Comparison of ENCODE assay signal across 8 mouse cellular contexts in genomic region chr11:75563851-75564548, GRCm38 (mm10). TPM values are rescaled to one million over a fixed set of nuclear protein-coding genes. Genes with fewer than 3 reads are reported as not detected.
A peak's percentile ranks its signal among the peaks of the same experiment; 100 is the strongest.
DNase-seq lines count a peak whose midpoint lies in the region; ATAC-seq and TF ChIP-seq lines count a peak whose summit lies in the region.

No protein-coding gene starts in this region.

- H3K4me2 ChIP-seq in liver, postnatal 0 days (ENCODE audit: low read depth, low read length), result no peak overlapping the region
- H3K4me2 ChIP-seq in midbrain, embryonic 11.5 days, result no peak overlapping the region
- H3K4me2 ChIP-seq in forebrain, embryonic 12.5 days, result no peak overlapping the region

- no peak overlapping the region for H3K4me3 ChIP-seq in liver, postnatal 0 days (ENCODE audit: low read depth, low read length)
- H3K4me3 ChIP-seq in midbrain, embryonic 11.5 days (ENCODE audit: low read depth, low read length), result no peak overlapping the region
- H3K4me3 ChIP-seq in forebrain, embryonic 12.5 days (replicated peaks), result no peak overlapping the region

- no peak overlapping the region for H3K9ac ChIP-seq in liver, postnatal 0 days (replicated peaks)
- H3K9ac ChIP-seq in midbrain, embryonic 11.5 days (ENCODE audit: low read length), result no peak overlapping the region
- H3K9ac ChIP-seq in forebrain, embryonic 12.5 days, result no peak overlapping the region

- H3K36me3 ChIP-seq in liver, postnatal 0 days (replicated peaks; ENCODE audit: insufficient read depth, low read length), result 0 out of 2 replicates have a peak, but pooled peaks cover 9% of the 10 kb centered on the region
- H3K36me3 ChIP-seq in midbrain, embryonic 11.5 days (ENCODE audit: control insufficient read depth, insufficient read depth, low read length), result no peaks in the 10 kb centered on the region
- peaks cover 17% of the 10 kb centered on the region for H3K36me3 ChIP-seq in forebrain, embryonic 12.5 days (replicated peaks)

- 56% methylated on average over 18 of the region's 18 CpGs for WGBS in liver, postnatal 0 days (ENCODE audit: insufficient replicate concordance)
- WGBS in midbrain, embryonic 11.5 days, result 80% methylated on average over 18 of the region's 18 CpGs
- WGBS in forebrain, embryonic 12.5 days, result 79% methylated on average over 18 of the region's 18 CpGs

- no peaks in the 10 kb centered on the region for H3K27me3 ChIP-seq in liver, postnatal 0 days (ENCODE audit: insufficient read depth, low read length)
- no peaks in the 10 kb centered on the region for H3K27me3 ChIP-seq in midbrain, embryonic 11.5 days (ENCODE audit: control insufficient read depth, insufficient read depth, low read length)
- no peaks in the 10 kb centered on the region for H3K27me3 ChIP-seq in forebrain, embryonic 12.5 days

- TF ChIP-seq CTCF in liver, postnatal 0 days (IDR thresholded peaks at IDR 0.05; ENCODE audit: low read depth), result no peak

- peak; percentile 55 for DNase-seq in cerebellum, adult 9-10 months
- DNase-seq in cerebellum, postnatal 4 days (ENCODE audit: low spot score in 2 of 2), result no peak
- DNase-seq in A20 (ENCODE audit: low read depth, low spot score), result peak; percentile 58
- peak; percentile 26 to 44 for DNase-seq in gastrocnemius, postnatal 36 days
- peak; percentile 46 for DNase-seq in liver, postnatal 0 days
- no peak for DNase-seq in midbrain, embryonic 11.5 days (ENCODE audit: low spot score, missing footprints)
- DNase-seq in thymus, postnatal 0 days (ENCODE audit: low spot score), result no peak

- no peaks in the 10 kb centered on the region for H3K9me3 ChIP-seq in liver, postnatal 0 days (ENCODE audit: low read length)
- no peaks in the 10 kb centered on the region for H3K9me3 ChIP-seq in midbrain, embryonic 11.5 days (ENCODE audit: control insufficient read depth, low read length)
- H3K9me3 ChIP-seq in forebrain, embryonic 12.5 days, result no peaks in the 10 kb centered on the region

- H3K4me1 ChIP-seq in liver, postnatal 0 days (ENCODE audit: insufficient read depth), result peaks cover 15% of the 10 kb centered on the region
- no peaks in the 10 kb centered on the region for H3K4me1 ChIP-seq in midbrain, embryonic 11.5 days (ENCODE audit: control insufficient read depth, insufficient read depth, low read length)
- H3K4me1 ChIP-seq in forebrain, embryonic 12.5 days, result no peaks in the 10 kb centered on the region

- TF ChIP-seq EP300 in liver, postnatal 0 days (IDR thresholded peaks at IDR 0.05; ENCODE audit: low read depth), result no peak; the same call in 1 of the 2 replicates

- peak overlapping the region; percentile 60 for H3K27ac ChIP-seq in liver, postnatal 0 days (ENCODE audit: low read depth)
- no peak overlapping the region for H3K27ac ChIP-seq in midbrain, embryonic 11.5 days (ENCODE audit: low read depth, low read length)
- no peak overlapping the region for H3K27ac ChIP-seq in forebrain, embryonic 12.5 days

- peak; percentile 61 for ATAC-seq in liver, postnatal 0 days
- ATAC-seq in midbrain, embryonic 11.5 days (ENCODE audit: low FRiP score), result no peak
- no peak for ATAC-seq in forebrain, embryonic 12.5 days (ENCODE audit: low FRiP score)

- intact Hi-C loops in gastrocnemius, postnatal 36 days (cut with DNase I), result no loop called here

RNA-seq across cellular contexts. Expression of gene Pitpna, which starts 23.9 kb away (rescaled TPM):
- total RNA-seq in gastrocnemius, postnatal 36 days (2021), result 100 to 1,000 TPM; 186 to 223 TPM
- polyA plus RNA-seq in liver, postnatal 0 days (2015; fragmentation: Nextera tagmentation; extraction: Ambion mirVana), result 30.1 and 36.7 TPM in 2 replicates
- polyA plus RNA-seq in midbrain, embryonic 11.5 days (2014; fragmentation: Nextera tagmentation; extraction: Ambion mirVana), result 87.9 and 90.7 TPM in 2 replicates
- polyA plus RNA-seq in thymus, postnatal 0 days (2015; fragmentation: Nextera tagmentation; extraction: Ambion mirVana), result 103 and 112 TPM in 2 replicates
- polyA plus RNA-seq in forebrain, embryonic 12.5 days (2016; fragmentation: Nextera tagmentation; extraction: Ambion mirVana), result 95.5 and 96.1 TPM in 2 replicates

RNA-seq across cellular contexts. Expression of gene Slc43a2, which starts 32.5 kb away (rescaled TPM):
- 10 to 100 TPM; 17.6 to 26.9 TPM for total RNA-seq in gastrocnemius, postnatal 36 days (2021)
- 5.9 and 7.2 TPM in 2 replicates for polyA plus RNA-seq in liver, postnatal 0 days (2015; fragmentation: Nextera tagmentation; extraction: Ambion mirVana)
- 3.3 and 3.7 TPM in 2 replicates for polyA plus RNA-seq in midbrain, embryonic 11.5 days (2014; fragmentation: Nextera tagmentation; extraction: Ambion mirVana)
- 33.2 and 33.6 TPM in 2 replicates for polyA plus RNA-seq in thymus, postnatal 0 days (2015; fragmentation: Nextera tagmentation; extraction: Ambion mirVana)
- 11.4 TPM in 2 replicates for polyA plus RNA-seq in forebrain, embryonic 12.5 days (2016; fragmentation: Nextera tagmentation; extraction: Ambion mirVana)

RNA-seq across cellular contexts. Expression of gene Scarf1, which starts 50.7 kb away (rescaled TPM):
- 1 to 10 TPM; 2.8 to 3.1 TPM for total RNA-seq in gastrocnemius, postnatal 36 days (2021)
- polyA plus RNA-seq in liver, postnatal 0 days (2015; fragmentation: Nextera tagmentation; extraction: Ambion mirVana), result 3.1 TPM in 2 replicates
- polyA plus RNA-seq in midbrain, embryonic 11.5 days (2014; fragmentation: Nextera tagmentation; extraction: Ambion mirVana), result 2.9 and 3.4 TPM in 2 replicates
- 2.4 and 2.7 TPM in 2 replicates for polyA plus RNA-seq in thymus, postnatal 0 days (2015; fragmentation: Nextera tagmentation; extraction: Ambion mirVana)
- polyA plus RNA-seq in forebrain, embryonic 12.5 days (2016; fragmentation: Nextera tagmentation; extraction: Ambion mirVana), result 3.0 and 3.9 TPM in 2 replicates

RNA-seq across cellular contexts. Expression of gene Rilp, which starts 54.1 kb away (rescaled TPM):
- 10 to 100 TPM; 39.1 to 40.1 TPM for total RNA-seq in gastrocnemius, postnatal 36 days (2021)
- polyA plus RNA-seq in liver, postnatal 0 days (2015; fragmentation: Nextera tagmentation; extraction: Ambion mirVana), result 13.2 and 13.4 TPM in 2 replicates
- polyA plus RNA-seq in midbrain, embryonic 11.5 days (2014; fragmentation: Nextera tagmentation; extraction: Ambion mirVana), result 0.53 and 0.72 TPM in 2 replicates
- 0.90 and 1.1 TPM in 2 replicates for polyA plus RNA-seq in thymus, postnatal 0 days (2015; fragmentation: Nextera tagmentation; extraction: Ambion mirVana)
- 0.22 and 0.34 TPM in 2 replicates for polyA plus RNA-seq in forebrain, embryonic 12.5 days (2016; fragmentation: Nextera tagmentation; extraction: Ambion mirVana)

Comparison
In these comparisons a context has a peak if more than half of its experiments do, and no peak if none do; other contexts are left out.
1. DNase-seq: peak in cerebellum, adult 9-10 months (single experiment), A20 (single experiment), gastrocnemius, postnatal 36 days (2 of 2) and liver, postnatal 0 days (single experiment); none in cerebellum, postnatal 4 days (0 of 2), midbrain, embryonic 11.5 days (single experiment) and thymus, postnatal 0 days (single experiment).